Mouse (Mus musculus) layer of hippocampus, adult 6 months (tissue): ENCODE measurements around the gene Klf5. TPM values are rescaled to one million over a fixed set of nuclear protein-coding genes. Genes with fewer than 3 reads are reported as not detected.

ENCODE experiments used
- long read RNA-seq, 2 experiments: library from polyadenylated mRNA; unstranded; transcript quantifications; one replicate each; pipeline ENCODE4 v2.0.0; 2019 to 2020
- polyA plus RNA-seq: library from polyadenylated mRNA; unstranded; fragments of <200 nt; fragmentation: Nextera tagmentation; gene quantifications from 2 replicates; pipeline ENCODE4 v1.2.3, GENCODE M21; 2021

Klf5 gene
- polyA plus RNA-seq: 2.3 and 3.8 TPM in 2 replicates
- long read RNA-seq, experiment 1, partial matches to known transcripts: 0 of 8 reads
- long read RNA-seq, experiment 1, other reads (novel, unspliced or antisense): 6 of 8 reads
- long read RNA-seq, experiment 2, transcript Klf5-201 (4 exons, 3,352 nt): major isoform, 16 of 18 reads
- long read RNA-seq, experiment 2, partial matches to known transcripts: 1 of 18 reads
- long read RNA-seq, experiment 2, other reads (novel, unspliced or antisense): 1 of 18 reads

GRCm38 (mm10) chr14:99298385-99299021 is at the start of gene Klf5:
TSS of gene Klf5 (plus strand) at chr14:99298691.

Other genes with a start within 250 kb of the Klf5 start
- gene Pibf1, start 199.3 kb upstream of the Klf5 start, polyA plus RNA-seq: 7.6 and 8.3 TPM in 2 replicates
- 2.2 and 3.7 TPM in 2 replicates for gene Dis3, start 198.9 kb upstream of the Klf5 start, polyA plus RNA-seq